Mouse (Mus musculus) frontal cortex, postnatal 14 days (tissue): Measurements from ENCODE around the gene Ldb2.

Experiments used
- DNase-seq, 2 experiments: peaks; one replicate each; pipeline ENCODE4 v3.0.0; 2022; ENCODE audit warnings: low spot score in 2 of 2

Ldb2 gene

DNA sequence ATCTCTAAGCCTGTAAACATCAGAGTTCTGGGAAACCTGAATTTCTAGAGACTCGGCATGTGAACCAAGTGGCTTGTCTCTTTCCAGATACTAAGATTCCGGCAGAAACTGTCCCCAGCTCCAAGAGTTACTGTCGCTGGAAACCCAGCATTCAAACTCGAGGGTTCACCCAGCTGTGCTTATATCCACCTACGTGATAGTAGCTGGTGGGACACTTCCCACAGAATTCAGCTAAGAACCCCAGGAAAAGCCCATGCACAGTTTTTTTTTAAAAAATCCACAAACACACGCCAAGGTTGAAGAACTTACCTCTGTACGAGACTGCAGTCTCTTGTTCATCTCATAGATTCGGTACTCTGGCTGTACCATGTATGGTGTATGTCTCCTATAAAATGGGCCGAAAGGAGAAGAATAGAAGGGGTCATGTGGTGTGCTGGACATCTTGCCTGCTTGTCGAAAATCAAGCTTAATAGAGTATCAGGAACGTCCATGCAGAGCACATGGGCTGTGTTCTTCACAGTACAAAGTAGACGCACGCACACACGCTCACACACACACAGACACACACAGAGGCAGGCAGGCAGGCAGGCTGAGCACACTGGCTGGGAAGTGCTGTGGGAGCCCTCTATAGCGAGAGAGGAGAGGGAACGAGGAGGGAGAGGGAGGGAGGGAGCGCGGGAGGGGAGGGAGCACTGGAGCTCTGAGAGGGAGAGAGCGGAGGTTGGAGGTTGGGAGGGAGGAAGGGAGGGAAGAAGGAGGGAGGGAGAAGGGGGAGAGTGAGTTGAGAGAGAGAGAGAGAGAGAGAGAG is at the start of gene Ldb2:
Gene Ldb2, minus strand, starts transcription at position 628 of the 808 bp plus-strand sequence.
- peak; percentile 37 to 55 for DNase-seq

DNA sequence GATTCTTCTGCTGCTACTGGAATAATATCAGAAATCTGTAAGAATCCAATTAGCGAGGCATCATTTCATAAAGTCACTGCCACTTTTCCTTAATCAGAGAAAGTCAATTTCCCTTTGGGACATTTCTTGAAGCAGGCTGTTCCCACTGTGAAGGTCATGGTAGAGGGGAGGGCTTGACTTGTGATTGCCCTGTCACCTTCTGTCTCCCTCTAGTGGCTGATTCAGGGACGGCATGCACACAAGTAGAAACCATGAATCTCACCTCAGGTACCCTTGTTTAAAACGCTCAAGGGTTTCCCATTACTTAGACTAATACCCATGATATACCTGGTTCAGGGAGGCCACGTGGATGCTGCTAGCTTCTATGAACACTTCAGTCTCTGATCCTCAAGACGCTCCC is 31.8 kb upstream of the Ldb2 start:
- no peak for DNase-seq

DNA sequence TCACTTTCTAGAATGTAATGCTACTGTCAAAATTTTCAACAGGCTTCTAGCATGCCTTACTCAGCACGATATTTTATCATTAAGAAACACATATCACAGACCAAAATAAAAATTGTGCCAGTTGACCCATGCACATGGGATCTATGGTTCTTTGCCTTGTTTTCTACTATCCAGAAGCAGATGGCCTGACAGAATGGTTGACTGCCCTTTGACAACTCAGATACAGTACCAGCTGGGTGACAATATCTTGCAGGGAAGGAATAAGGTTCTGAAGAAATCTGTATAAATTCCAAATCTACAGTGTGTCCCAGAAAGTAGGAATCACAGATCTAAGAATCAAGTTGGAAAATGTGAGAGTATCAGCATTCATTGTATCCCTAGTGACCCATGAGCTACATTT is 16.0 kb upstream of the Ldb2 start:
- DNase-seq, result no peak

DNA sequence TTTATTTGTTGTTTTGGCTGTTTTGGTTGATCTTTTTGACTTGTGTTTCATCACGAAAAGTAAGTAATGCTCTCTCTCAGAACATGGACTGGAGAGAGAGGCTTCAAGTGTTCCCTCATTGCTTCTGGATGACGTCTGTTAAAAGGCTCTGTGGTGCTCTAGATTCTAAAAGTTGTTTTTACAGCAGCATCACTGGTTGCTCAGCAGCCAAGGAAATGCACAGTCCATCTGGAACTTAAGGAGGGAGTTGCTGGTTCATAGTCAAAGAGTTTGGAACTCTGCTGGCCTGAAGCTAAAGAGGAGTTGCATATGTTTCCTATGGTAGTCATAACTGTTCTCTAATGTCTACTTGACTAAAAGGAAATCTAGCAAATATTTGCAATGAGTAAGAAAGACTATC is 6.5 kb upstream of the Ldb2 start:
- no peak for DNase-seq

DNA sequence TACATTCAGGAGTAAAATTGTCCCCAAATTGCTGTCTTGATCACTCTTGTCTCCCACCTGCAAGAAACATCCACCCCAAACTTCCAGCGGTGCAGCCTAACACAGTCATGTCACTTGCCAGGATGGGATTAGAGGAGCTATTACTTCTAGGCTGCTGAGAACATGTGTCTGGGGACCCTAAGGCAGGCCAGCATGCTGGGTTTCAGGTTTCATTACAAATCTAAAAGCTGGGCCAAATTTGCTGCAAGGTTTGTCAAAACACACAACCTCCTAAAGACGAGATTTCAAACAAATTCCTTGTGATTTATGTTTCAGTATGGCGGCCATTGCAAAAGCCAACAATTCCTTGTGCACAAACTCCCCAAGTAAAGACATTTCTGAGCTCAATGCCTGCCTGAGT is 1.6 kb upstream of the Ldb2 start:
- DNase-seq, result no peak

DNA sequence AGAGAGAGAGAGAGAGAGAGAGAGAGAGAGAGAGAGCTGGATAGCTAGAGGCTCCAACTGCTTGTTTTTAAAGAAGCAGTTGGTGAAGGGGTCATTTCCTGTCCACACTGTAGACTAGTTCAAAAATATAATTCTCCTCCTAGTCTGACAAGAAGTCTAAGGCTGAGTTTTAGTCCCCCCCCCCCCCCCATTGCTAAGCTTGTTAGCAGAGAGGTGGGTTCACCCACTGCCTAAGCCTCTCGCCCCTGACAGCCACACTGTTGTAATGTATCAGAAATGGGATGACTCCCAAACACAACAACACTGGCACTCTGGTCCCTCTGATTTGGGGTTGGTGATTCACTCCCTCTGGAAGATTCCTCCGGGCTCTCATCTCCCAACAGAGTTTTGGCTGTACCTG is 381 bp upstream of the Ldb2 start:
- DNase-seq, result no peak

DNA sequence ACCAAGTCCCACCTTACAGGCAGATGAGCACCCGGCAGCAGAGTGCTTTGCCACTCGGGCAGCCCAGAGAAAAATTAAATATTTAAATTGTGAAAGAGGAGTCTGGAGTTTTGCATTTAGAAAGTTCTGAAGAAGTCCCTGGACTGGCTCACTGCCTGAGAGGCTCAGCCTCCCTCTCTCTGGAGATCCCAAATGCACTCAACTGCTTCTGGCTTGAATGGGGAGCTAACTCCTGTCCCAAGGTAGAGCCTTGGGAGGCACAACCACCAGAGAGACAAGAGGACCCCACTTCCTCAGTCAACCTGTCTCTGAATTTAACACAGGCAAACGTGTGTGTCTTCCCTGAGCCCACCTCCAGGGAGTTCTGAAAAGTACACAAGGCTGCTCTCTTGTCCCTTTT is 987 bp downstream of the Ldb2 start:
- DNase-seq, result no peak

DNA sequence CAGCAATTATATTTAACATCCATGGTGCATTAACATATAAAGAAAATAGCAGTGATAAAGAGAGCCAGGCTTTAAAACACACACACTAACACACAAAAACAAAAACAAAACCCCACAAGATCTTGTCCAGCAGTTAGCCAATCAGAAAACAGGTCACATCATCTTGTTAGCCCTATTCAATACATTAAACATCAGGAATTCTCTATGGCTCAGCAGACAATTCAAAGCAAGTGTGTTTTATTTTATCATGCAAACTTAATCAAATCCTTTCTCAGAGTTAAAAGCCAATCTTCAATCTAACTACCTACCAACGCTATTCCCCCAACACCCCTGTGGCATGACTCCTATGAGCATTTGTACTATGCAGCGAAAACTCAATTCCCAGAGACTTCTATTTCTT is 1.4 kb downstream of the Ldb2 start:
- DNase-seq, result no peak

DNA sequence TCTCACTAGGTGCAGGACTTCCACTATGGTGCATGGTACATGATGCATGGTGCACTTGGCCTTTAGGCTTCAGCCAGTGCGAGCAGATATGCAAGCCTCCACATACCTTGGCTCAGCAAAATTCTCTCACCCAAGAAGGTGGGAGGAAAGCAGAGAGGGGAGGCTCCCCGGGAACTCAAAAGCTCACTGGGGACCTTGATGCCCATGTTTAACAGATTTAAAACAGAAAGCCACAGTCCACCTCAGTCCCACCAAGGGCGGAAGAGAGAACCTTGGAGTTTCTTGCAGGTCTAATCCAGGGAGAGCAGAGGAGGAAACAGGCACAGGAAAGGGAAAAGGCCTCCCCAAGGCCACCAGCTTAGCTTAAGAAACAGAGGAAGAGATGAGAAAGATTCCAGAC is 14.9 kb downstream of the Ldb2 start:
- no peak for DNase-seq

DNA sequence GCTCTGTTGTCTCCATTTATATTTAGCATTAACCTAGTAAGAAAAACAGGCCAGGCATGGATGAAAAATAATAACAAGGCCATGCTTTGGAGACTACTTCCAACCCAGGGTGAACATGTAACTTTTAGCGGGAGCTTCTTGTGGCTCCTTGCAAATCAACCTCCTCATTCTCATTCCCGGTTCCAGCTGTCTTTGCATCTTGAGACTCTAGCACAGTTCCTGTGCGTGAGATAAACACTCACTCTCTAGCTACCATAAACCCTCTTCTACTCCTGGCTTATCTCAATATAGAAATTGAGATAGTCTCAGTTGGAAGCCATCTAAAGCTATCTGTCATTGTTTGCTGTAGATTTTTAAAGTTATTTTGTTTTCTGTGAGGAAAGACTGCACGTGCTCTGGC is 20.1 kb downstream of the Ldb2 start:
- no peak for DNase-seq

DNA sequence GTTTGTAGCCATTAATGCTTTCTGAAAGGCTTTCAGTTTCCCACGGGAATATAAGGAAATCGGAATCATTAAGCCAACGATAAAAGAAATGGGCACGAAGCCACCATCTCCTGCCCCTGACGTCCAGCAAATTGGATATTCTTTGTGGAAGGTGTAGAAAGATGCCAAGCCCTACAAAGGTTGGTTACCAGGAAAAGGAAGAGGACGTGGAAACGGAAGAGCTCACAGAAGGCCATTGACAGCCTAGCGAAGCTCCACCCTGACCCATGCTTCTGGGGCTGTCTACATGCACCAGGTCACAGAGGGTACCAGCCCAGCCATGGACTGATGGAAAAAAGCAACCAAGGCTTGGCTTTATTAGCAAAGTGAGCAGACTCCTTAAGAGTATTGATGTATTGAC is 31.0 kb downstream of the Ldb2 start:
- DNase-seq, result no peak

DNA sequence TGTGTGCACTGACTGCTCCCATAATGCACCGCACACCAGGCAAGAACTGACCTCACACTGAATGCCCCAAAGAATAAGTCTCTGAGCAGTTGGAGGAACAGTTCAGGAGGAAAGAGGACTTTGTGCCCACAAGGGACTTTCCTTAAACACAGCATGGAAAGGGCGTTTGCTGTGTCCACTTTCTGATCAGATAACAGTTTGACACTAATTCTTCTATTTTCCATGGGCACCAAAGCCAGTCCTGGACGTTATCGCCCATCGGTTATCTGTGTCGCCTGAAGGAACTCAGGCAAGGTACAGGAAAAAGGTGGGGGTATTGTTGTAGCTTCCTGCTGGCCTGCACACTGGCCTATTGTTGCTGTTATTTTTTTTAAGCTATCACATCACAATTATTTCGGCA is 34.6 kb downstream of the Ldb2 start:
- no peak for DNase-seq

DNA sequence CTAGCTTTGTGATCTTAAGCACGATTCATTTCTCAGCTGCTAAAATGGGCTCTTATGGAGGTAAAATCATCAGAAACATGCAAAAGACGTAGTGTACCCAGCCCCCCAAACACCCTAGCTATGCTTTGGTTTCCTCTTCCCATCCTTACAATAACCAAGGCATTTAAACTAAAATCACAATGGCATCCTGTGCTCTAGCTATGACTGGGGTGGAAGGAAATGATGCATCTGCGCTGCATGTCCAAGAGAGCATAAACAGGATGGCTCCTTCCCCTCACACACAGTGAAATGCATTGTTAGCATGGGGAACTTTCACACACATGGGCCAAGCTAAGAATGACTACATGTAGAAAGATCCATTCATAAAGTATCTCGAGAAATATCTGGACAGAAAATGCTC is 40.3 kb downstream of the Ldb2 start:
- DNase-seq, result no peak

DNA sequence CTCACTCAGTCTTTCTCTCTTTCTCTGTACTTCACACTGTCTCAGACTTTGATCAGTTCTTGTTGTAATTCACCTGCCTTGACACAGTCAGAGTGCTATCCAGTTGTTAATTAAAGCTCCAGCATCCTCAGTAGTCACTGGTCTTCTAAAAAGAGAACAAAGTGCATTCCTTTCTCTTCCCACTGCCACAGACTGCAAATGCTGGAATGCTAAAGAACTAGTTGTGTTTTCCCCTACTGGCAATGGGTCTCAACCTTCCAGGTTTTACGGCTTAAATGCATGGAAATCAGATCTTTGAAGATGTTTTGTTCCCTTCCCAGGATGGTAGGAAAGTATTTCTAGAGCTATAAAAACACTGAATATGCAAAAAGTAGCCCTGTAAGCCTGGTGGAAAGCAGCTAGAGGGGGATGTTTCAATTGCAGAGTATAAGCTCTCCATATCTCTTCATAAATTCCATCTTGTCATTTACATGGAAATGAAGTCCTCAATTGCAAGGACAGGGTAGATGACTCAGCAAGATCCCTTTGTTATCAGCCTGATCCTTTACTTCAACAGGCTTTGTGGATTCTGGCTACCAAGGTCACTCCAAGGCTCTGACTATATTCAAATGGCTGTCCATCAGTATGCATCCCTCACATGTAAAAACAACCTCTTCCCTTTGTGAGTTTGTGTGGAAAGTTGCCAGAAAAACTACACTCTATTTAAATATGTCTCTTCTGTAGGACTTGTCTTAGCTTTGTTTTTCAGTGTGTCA is 45.1 kb downstream of the Ldb2 start:
- DNase-seq, result no peak

DNA sequence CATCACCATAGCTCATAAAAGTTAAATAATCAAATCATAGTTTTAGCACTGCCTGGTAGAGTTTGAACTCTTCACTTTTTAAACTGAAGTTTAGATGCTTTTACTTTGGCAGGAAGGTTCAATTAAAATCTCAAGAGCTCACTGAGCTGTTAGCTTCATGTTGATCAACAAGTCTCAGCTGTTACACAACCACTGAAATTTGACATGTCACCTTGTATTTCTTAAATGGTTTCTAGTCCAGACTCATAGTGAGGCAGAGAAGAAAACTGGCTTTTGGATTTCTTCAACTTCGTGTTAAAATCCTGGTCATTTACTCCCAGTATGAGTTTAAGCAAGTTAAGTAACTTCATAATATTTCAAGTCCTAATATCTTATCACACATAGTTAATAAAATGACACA is 53.8 kb downstream of the Ldb2 start:
- DNase-seq, result no peak

DNA sequence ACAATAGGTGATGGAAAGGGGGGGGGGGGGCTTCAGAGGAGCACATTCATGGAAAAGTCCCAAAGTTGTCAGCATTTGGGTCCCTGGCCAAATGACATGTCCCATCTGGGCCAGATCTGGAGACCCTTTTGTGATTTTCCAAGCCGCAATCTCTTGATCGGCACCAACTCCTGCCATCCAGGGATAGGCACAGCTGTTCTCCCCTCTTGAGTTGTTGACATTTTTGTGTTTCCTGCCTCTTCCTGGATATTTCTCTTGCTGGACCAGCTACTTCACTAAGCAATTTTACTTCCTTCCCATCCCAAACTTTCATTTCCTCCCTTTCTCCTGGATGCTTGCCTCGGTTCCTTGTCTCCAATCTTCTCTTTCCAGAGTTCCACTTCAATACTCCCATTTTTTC is 63.1 kb downstream of the Ldb2 start:
- DNase-seq, result no peak

DNA sequence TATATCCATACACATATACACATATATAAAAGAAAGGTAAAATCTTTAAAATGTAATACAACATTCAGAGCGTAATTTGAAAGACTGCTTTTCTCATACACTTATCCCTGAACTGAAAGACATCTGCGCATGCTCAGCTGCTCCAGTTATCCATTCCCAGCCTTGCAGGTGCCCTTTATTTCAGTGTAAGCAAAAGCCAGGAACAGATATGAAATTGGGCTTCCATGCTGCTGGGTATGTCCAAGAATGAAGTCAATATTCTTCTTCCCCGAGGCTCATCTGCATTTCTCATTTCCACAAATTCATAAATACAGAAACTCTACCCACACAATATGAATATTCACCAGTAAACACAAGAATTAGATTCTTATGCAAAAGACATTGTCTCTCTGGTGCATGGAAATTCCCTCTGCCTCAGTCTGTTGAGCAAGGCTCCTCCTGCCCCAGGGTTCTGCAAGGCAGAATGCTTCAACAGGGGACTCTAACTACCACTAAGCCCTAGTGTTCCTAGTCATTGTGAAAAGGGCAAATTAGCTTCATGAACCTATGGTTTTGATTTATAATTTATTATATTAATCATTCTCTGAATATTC is 65.3 kb downstream of the Ldb2 start:
- DNase-seq, result no peak

DNA sequence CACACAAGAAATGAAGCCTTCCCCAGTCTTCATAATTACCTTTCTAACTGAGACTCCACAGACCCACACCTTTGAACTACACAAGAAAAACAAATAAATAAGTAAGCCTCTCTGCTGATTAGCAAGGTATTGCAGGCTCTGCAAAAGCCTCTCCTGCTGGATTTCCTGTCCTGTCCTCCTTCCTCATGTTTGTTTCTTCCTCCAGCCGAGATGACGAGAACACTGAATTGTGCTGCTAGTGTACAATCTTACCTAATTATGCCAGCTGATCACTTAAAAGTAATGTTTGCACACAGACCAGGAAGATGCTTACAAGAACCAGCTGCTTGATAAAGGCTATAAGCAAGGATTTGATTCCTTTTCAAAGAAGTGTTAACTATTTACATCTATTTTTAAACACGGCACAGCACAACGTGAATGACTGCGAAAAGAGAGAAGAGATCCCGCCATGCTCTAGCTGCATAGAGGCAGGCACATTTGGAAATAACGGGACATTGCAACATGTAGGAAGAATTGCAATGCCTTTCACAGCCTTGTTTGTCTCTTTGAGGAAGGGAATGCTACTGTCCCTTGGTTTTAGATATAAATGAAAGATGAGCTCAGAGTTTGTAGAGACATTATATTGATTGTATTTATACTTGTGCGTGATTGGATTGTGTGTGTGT is 69.7 kb downstream of the Ldb2 start:
- DNase-seq, result no peak

DNA sequence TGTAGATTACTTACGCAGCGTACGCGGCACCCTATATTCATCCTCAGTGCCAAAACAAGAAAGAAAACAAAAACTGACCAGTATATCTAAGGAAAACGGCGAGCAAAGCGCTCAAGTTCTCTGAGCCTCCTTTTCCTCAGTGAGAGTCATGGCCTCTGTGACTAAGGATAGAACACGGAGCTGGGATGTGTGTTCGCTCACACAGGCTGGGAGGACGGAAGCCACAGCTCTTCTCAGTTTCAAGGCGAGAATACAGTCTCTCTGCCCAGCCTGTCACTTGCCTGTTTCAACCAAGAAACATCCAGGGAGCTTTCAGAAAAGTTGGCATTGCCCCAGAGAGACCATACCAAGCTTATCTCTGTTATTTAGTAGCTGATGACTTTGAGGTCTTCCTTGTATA is 71.5 kb downstream of the Ldb2 start:
- no peak for DNase-seq

DNA sequence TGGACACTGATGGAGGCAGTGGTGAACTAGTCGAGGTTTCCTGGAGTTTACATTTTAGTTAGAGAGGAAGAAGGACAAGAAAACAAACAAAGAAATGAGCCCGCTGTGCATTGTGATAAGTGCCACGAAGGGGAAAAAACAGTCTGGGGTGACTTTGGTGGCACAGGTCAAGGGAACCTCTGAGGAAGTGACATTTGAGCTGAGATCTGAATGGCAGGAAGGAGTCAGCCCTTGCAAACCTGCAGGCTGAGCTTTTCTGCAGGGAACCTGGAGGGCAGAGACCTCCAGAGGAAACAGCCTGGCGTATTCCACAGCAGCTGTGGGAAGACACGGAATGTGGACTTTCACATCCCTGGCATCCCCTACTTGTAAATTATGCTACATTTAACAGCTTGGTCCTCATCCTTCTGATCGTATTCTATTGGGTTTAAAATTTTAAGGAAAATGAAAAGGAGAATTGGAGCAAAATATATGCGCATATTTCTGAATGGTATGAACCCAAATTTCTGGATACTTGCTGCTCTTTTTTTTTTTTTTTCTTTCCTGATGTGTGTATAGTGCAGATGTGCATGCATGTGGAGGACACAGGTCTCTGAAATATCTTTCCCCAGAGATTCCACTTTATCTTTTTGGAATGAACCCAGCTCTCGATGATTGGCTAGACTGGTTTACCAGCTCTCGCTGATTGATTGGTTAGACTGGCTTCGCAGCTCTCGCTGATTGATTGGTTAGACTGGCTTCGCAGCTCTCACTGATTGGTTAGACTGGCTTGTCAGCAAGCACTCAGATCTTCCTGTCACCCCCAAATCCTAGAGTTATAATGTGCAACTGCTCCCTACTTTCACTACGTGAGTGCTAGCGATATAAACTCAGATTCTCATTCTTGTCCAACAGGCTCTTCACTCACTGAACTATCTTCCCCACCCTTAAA is 72.7 kb downstream of the Ldb2 start:
- DNase-seq, result peak in 1 of 2 experiments; percentile 24

DNA sequence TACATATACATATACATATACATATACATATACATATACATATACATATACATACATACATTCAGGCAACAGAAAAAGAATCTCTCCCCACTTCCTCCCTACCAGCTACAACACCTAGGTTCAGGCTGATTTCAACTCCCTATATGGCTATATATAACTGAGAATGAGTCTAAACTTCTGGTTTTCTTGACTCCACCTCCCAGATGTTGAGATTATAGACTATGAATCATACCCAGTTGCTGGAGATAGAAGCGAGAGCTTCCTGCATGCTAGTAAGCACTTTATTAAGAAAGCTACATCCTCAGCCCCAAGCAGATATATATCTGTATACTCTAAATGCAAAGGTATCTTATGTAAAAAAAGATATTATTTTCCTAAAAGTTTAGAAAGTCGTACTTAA is 74.0 kb downstream of the Ldb2 start:
- no peak for DNase-seq
